Mouse (Mus musculus) lung, embryonic 14.5 days (tissue): ENCODE results near the gene Maats1. TPM values are rescaled to one million over a fixed set of nuclear protein-coding genes. Genes with fewer than 3 reads are reported as not detected.

Experiments used
- ATAC-seq: fragments of 200-750 bp; cut with Nextera tagmentation; 2 replicates; pipeline ENCODE4 v1.8.0; 2017; ENCODE audit warnings: mild to moderate bottlenecking, moderate TSS enrichment, moderate library complexity; ENCODE audit not compliant: insufficient read depth
- DNase-seq: peaks from one replicate; pipeline ENCODE4 v3.0.0-alpha.2; 2015
- H3K27ac ChIP-seq: fragments of 300-500 bp; sonication (generic); 2 replicates; pipeline ENCODE4 v1.5.1; 2014; ENCODE audit warnings: low read depth, mild to moderate bottlenecking, moderate library complexity
- H3K27me3 ChIP-seq: fragments of 300-500 bp; sonication (generic); 2 replicates; pipeline ENCODE4 v1.6.1; 2014; ENCODE audit warnings: low read length, control low read depth; ENCODE audit not compliant: insufficient read depth
- H3K36me3 ChIP-seq: fragments of 300-500 bp; sonication (generic); 2 replicates; pipeline ENCODE4 v1.6.1; 2014; ENCODE audit warnings: control low read depth; ENCODE audit not compliant: insufficient read depth
- H3K4me1 ChIP-seq: fragments of 300-500 bp; sonication (generic); 2 replicates; pipeline ENCODE4 v1.6.1; 2014; ENCODE audit warnings: antibody characterized with exemption, control low read depth; ENCODE audit not compliant: insufficient read depth
- H3K4me2 ChIP-seq: fragments of 300-500 bp; sonication (generic); 2 replicates; pipeline ENCODE4 v1.6.1; 2014; ENCODE audit warnings: mild to moderate bottlenecking
- H3K4me3 ChIP-seq: fragments of 300-500 bp; sonication (generic); 2 replicates; pipeline ENCODE4 v1.5.1; 2014; ENCODE audit warnings: low read depth, low read length
- H3K9ac ChIP-seq: fragments of 300-500 bp; sonication (generic); 2 replicates; pipeline ENCODE4 v1.6.1; 2014
- H3K9me3 ChIP-seq: fragments of 300-500 bp; sonication (generic); 2 replicates; pipeline ENCODE4 v1.6.1; 2016; ENCODE audit warnings: low read depth, low read length, control low read depth
- CTCF ChIP-seq: IDR thresholded peaks from 2 replicates; pipeline ENCODE4 v1.5.1; 2016; ENCODE audit warnings: antibody characterized with exemption, low read depth
- WGBS: fragments of 180-500 bp; shearing (Covaris S2); extraction: QIAGEN DNeasy Blood & Tissue Kit; methylation state at CpG from one replicate; pipeline ENCODE4 v1.1.7; 2014; 5-methylcytosine and 5-hydroxymethylcytosine counted together
- polyA plus RNA-seq: library from polyadenylated mRNA; unstranded; fragments of >200 nt; fragmentation: Nextera tagmentation; extraction: Ambion mirVana; gene quantifications from 2 replicates; pipeline ENCODE4 v1.2.1, GENCODE M21; 2014

Maats1 gene
- polyA plus RNA-seq, 1 experiment from 2014 or later: 0.12 TPM

- WGBS: 85% methylated on average over 3 of the region's 3 CpGs
- ATAC-seq: no peak
Measured at GRCm38 (mm10) chr16:38329340-38329739, 12.6 kb downstream of the Maats1 start.

DNA sequence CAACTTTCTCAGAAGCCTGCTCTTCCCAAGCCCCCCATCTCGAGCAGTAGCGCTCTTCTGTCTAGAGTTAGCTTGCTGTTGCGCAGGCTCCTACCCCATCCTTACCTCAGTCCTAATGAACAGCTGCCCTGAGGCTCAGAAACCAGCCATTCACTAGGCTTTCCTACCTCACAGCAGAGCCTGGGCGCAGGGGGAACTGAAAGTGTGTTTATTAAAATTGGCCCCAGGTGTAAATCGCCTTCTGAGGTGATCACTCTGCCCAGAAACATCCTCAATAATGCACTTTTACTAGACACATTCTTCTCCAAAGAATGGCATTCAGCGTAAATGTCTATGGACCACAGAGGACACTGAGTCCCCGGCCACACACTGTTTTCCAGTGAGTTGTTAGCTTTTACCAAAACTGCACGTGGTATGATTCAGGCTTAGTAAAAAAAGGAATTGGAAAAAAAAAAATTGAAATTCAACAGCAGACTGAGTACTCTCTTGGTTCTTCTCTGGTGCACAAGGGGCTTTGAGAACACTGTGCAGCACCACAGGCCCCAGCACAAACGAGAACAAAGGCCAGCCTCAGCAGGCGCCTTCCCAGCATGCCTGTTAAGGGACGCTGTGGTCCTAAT is 15.1 kb downstream of the Maats1 start:
- Histone ChIP-seq H3K27ac (no peak overlapping the region), H3K4me2 (no peak overlapping the region), H3K4me1 (no peaks in the 10 kb centered on the region), H3K36me3 (no peaks in the 10 kb centered on the region), H3K27me3 (no peaks in the 10 kb centered on the region), H3K4me3 (no peak overlapping the region), H3K9ac (no peak overlapping the region), H3K9me3 (no peaks in the 10 kb centered on the region)
- ATAC-seq (no peak), DNase-seq (no peak)
- no peak for TF ChIP-seq CTCF
- WGBS: 86% methylated on average over 11 of the region's 11 CpGs

More at GRCm38 (mm10) chr16:38329340-38329739, 12.6 kb downstream of the Maats1 start:
- Histone ChIP-seq H3K4me2 (no peak overlapping the region), H3K4me3 (no peak overlapping the region), H3K4me1 (no peaks in the 10 kb centered on the region), H3K27ac (no peak overlapping the region), H3K27me3 (no peaks in the 10 kb centered on the region), H3K9me3 (no peaks in the 10 kb centered on the region), H3K9ac (no peak overlapping the region), H3K36me3 (no peaks in the 10 kb centered on the region)
- TF ChIP-seq CTCF: peak; percentile 35
- no peak for DNase-seq

- Histone ChIP-seq H3K9ac (no peak overlapping the region), H3K36me3 (no peaks in the 10 kb centered on the region), H3K4me2 (no peak overlapping the region), H3K27ac (no peak overlapping the region), H3K4me3 (no peak overlapping the region), H3K27me3 (no peaks in the 10 kb centered on the region), H3K9me3 (no peaks in the 10 kb centered on the region), H3K4me1 (no peaks in the 10 kb centered on the region)
- DNase-seq: no peak
- WGBS: 88% methylated on average over 15 of the region's 15 CpGs
- no peak for TF ChIP-seq CTCF
- ATAC-seq: no peak
Measured at GRCm38 (mm10) chr16:38324311-38324710, 17.6 kb downstream of the Maats1 start.

GRCm38 (mm10) chr16:38321452-38321935 is 20.4 kb downstream of the Maats1 start:
- Histone ChIP-seq H3K9ac (no peak overlapping the region; the same call in 1 of the 2 replicates), H3K27me3 (no peaks in the 10 kb centered on the region), H3K4me1 (no peaks in the 10 kb centered on the region), H3K9me3 (no peaks in the 10 kb centered on the region), H3K4me3 (no peak overlapping the region), H3K36me3 (no peaks in the 10 kb centered on the region), H3K27ac (no peak overlapping the region), H3K4me2 (peak overlapping the region; percentile 43; the same call in 1 of the 2 replicates)
- TF ChIP-seq CTCF: peak; percentile 69
- DNase-seq: peak; percentile 80
- ATAC-seq: peak; percentile 44; the same call in 1 of the 2 replicates
- whole genome bisulfite sequencing: 28% methylated on average over 17 of the region's 17 CpGs

DNA sequence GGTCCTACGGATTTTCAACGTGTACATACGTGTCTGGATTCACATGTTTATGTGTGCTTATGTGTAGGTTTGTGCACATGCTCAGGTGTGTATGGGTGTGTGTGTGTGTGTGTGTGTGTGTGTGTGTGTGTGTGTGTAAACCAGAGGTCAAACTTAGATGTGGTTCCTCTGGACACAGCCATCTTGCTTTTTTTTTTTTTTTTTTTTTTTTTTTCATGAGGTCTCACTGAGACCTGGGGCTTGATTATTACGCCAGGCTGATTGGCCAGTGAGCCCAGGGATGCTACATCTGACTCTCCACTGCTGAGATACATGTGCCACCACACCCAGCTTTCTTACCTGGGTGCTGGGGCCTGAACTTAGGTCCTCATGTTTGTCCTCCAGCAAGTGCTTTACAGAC is 22.9 kb downstream of the Maats1 start:
- 90% methylated on average over 4 of the region's 4 CpGs for WGBS
- H3K27me3 ChIP-seq: no peaks in the 10 kb centered on the region

DNA sequence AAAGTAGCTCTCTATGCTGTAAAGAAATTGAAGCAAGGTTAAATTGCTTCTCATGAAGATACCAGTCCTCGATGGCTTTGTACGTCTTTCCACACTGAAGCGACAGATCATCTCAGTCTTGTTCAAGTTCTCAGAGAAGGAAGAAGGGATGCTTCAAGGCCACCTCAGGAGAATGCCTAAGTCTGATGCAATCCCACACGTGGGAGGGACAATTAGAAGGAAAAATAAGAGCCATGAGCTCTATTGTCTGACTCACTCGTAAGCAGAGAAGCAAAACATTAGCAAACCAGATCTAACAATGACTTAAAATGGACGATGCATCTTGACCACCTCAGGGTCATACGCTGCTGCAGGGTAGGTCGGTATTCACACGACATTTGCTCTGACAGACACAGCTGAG is 23.5 kb downstream of the Maats1 start:
- Histone ChIP-seq H3K27me3 (no peaks in the 10 kb centered on the region), H3K36me3 (no peaks in the 10 kb centered on the region), H3K4me1 (no peaks in the 10 kb centered on the region), H3K4me3 (no peak overlapping the region), H3K9ac (no peak overlapping the region), H3K4me2 (no peak overlapping the region), H3K9me3 (no peaks in the 10 kb centered on the region), H3K27ac (no peak overlapping the region)
- DNase-seq (no peak), ATAC-seq (no peak)
- TF ChIP-seq CTCF: no peak
- WGBS: 68% methylated on average over 9 of the region's 9 CpGs

More for the DNA sequence above, 22.9 kb downstream of the Maats1 start:
- ATAC-seq (no peak), DNase-seq (no peak)
- H3K36me3 ChIP-seq: no peaks in the 10 kb centered on the region
- H3K9me3 ChIP-seq: no peaks in the 10 kb centered on the region
- H3K27ac ChIP-seq: no peak overlapping the region
- no peak overlapping the region for H3K4me3 ChIP-seq
- no peak overlapping the region for H3K4me2 ChIP-seq
- no peak overlapping the region for H3K9ac ChIP-seq
- no peaks in the 10 kb centered on the region for H3K4me1 ChIP-seq
- TF ChIP-seq CTCF: no peak

DNA sequence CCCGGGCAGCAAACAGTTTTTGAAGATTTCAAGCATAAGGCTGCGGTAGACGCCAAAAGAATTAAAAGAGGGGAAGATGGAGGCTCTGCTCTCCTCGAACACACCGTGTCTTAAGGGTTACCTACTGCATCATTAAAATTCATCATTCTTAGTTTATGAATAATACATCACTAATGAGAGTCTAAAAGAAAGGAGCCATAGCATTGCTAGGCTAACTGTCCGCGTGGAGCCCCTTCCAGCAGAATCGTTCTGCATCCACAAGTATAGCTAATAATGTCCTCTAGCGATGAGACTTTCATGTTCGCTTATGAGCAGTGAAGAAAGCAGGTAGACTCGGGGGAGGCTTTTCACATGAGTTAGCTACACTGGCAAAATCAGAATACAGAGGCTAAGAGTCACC is 33.7 kb downstream of the Maats1 start:
- Histone ChIP-seq H3K36me3 (no peaks in the 10 kb centered on the region), H3K4me3 (no peak overlapping the region), H3K9ac (no peak overlapping the region), H3K4me2 (no peak overlapping the region), H3K27ac (no peak overlapping the region), H3K9me3 (no peaks in the 10 kb centered on the region), H3K27me3 (no peaks in the 10 kb centered on the region), H3K4me1 (no peaks in the 10 kb centered on the region)
- no peak for DNase-seq
- TF ChIP-seq CTCF: no peak
- ATAC-seq: no peak
- 89% methylated on average over 11 of the region's 11 CpGs for WGBS
